Mouse (Mus musculus) gastrocnemius, adult 2 months (tissue): ENCODE results near the gene Hivep1. TPM values are rescaled to one million over a fixed set of nuclear protein-coding genes. Genes with fewer than 3 reads are reported as not detected.
A peak's percentile ranks its signal among the peaks of the same experiment; 100 is the strongest.

Experiments used
- DNase-seq: peaks from one replicate; pipeline ENCODE4 v3.0.0; 2022
- H3K27ac ChIP-seq: fragments of 200-600 bp; 2 replicates; pipeline ENCODE4 v1.8.1; 2022; ENCODE audit warnings: mild to moderate bottlenecking
- H3K4me3 ChIP-seq: fragments of 200-600 bp; 2 replicates; pipeline ENCODE4 v1.8.1; 2022; ENCODE audit warnings: mild to moderate bottlenecking, moderate library complexity
- CTCF ChIP-seq: fragments of 200-600 bp; IDR thresholded peaks from 2 replicates; pipeline ENCODE4 v1.8.1; 2022; ENCODE audit warnings: antibody characterized with exemption, mild to moderate bottlenecking, moderate library complexity
- intact Hi-C: fragments of 180-260 bp; cut with DNase I; formaldehyde crosslinking; loops from one replicate; pipeline ENCODE4 v1.15.1; 2025
- total RNA-seq, 2 experiments: library from RNA; stranded (reverse); gene quantifications; 2 replicates each; pipeline ENCODE4 v1.2.3; 2021

Gene Hivep1
- total RNA-seq, 2 experiments from 2014 or later, result 15.6 to 20.5 TPM

GRCm38 (mm10) chr13:42052696-42053541 lies 1.1 kb downstream of the Hivep1 start:
- no peak for TF ChIP-seq CTCF
- peak overlapping the region; percentile 97 for H3K4me3 ChIP-seq
- H3K27ac ChIP-seq, result peak overlapping the region; percentile 92
- DNase-seq, result peak; percentile 64
- intact Hi-C loops, result loop anchor here (5.0 kb wide), 3 partner anchors 49 to 406 kb away; no protein-coding TSS in a partner anchor

- peak overlapping the region; percentile 92 for H3K27ac ChIP-seq
- no peak for TF ChIP-seq CTCF
- H3K4me3 ChIP-seq, result peak overlapping the region; percentile 97
- intact Hi-C loops, result loop anchor here (5.0 kb wide), 3 partner anchors 49 to 406 kb away; no protein-coding TSS in a partner anchor
- no peak for DNase-seq
Observed at GRCm38 (mm10) chr13:42053656-42054055, 1.8 kb downstream of the Hivep1 start.

GRCm38 (mm10) chr13:42054138-42054537 lies 2.3 kb downstream of the Hivep1 start:
- no peak for DNase-seq
- Histone ChIP-seq H3K27ac (no peak overlapping the region), H3K4me3 (no peak overlapping the region)
- TF ChIP-seq CTCF, result no peak
- intact Hi-C loops, result loop anchor here (5.0 kb wide), 3 partner anchors 48 to 407 kb away; no protein-coding TSS in a partner anchor

DNA sequence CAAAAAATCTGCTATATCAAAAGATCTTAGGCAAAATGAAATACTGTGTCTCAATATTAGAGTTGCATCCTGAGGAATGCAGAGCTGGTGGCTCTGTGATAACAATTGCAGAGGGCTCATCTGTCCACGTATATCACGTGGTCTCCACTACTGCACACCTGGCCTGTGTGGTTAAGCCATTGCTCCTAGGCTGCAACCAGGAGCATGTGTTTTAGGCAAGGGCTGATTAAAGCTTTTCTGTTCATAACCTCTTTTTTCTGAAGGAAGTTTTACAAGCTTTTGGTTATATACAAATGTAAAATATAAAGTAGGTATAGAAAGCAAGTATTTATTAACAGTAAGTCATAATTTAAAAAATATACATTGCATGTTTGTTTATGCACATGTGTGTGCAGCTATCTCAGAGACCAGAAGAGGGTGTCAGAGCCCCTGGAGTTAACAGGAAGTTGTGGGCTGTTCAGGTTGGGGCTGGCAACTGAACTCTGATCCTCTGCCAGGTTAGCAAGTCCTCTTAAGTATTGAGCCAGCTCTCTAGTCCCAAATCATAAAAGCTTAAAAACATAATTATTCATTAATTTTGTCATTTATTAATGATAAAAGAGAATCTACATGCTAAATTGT lies 5.0 kb downstream of the Hivep1 start:
- no peak overlapping the region for H3K27ac ChIP-seq
- TF ChIP-seq CTCF, result no peak
- DNase-seq, result no peak
- intact Hi-C loops, result no loop called here
- no peak overlapping the region for H3K4me3 ChIP-seq

GRCm38 (mm10) chr13:42060846-42061630 lies 9.2 kb downstream of the Hivep1 start:
- TF ChIP-seq CTCF, result no peak
- Histone ChIP-seq H3K4me3 (no peak overlapping the region), H3K27ac (no peak overlapping the region)
- DNase-seq, result no peak
- intact Hi-C loops, result no loop called here

- DNase-seq, result no peak
- H3K27ac ChIP-seq, result no peak overlapping the region
- H3K4me3 ChIP-seq, result no peak overlapping the region
- intact Hi-C loops, result no loop called here
- no peak for TF ChIP-seq CTCF
Observed at GRCm38 (mm10) chr13:42064257-42064656, 12.4 kb downstream of the Hivep1 start.

GRCm38 (mm10) chr13:42070236-42070635 lies 18.4 kb downstream of the Hivep1 start:
- Histone ChIP-seq H3K4me3 (no peak overlapping the region), H3K27ac (no peak overlapping the region)
- DNase-seq, result no peak
- TF ChIP-seq CTCF, result no peak
- intact Hi-C loops, result no loop called here

- no peak overlapping the region for H3K27ac ChIP-seq
- TF ChIP-seq CTCF, result no peak
- no peak overlapping the region for H3K4me3 ChIP-seq
- no peak for DNase-seq
- intact Hi-C loops, result no loop called here
Observed at GRCm38 (mm10) chr13:42071011-42071410, 19.2 kb downstream of the Hivep1 start.

DNA sequence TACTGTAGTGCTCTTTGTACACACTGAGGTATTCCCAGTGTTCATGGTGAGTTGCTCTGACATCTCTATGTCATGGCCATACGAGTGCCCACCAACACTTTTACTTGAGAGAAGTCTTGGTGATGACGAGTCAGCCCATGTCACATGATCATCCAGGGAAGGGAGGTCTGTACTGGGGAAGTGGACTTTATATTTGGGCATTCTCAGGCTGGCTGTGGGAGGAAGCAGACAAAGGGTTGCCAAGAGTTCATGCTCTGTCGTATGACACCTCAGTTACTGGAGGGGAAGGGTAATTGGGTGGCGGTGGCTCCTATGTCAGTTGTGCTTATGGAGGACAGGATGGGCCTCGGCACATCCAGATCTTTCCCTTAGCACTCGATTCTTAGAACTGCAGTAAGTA lies 21.5 kb downstream of the Hivep1 start:
- Histone ChIP-seq H3K27ac (no peak overlapping the region), H3K4me3 (no peak overlapping the region)
- intact Hi-C loops, result no loop called here
- DNase-seq, result no peak
- TF ChIP-seq CTCF, result no peak

DNA sequence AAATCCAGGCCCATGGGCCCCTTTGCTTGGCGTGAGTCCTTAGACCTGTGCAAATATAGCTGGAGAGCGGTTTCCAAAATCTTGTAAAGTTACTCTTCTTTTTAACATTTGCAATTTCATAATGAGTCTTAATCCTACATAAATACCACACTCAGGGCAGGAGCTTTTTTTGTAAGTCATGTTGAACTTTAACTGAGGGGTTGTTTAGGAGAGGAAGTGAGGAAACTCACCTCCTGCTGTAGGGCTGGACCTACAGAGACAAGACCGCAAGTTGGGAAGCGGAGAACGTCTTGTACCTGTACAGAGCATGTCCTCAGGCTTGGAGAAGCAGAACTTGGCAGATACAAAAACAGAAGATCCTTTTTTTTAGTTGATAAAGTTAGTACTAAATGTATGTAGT lies 23.7 kb downstream of the Hivep1 start:
- no peak overlapping the region for H3K4me3 ChIP-seq
- no peak for TF ChIP-seq CTCF
- intact Hi-C loops, result no loop called here

GRCm38 (mm10) chr13:42076751-42077302 lies 25.0 kb downstream of the Hivep1 start:
- DNase-seq, result no peak
- TF ChIP-seq CTCF, result no peak
- H3K27ac ChIP-seq, result no peak overlapping the region
- intact Hi-C loops, result no loop called here
- no peak overlapping the region for H3K4me3 ChIP-seq

More for the DNA sequence above, 23.7 kb downstream of the Hivep1 start:
- DNase-seq, result no peak
- H3K27ac ChIP-seq, result no peak overlapping the region

DNA sequence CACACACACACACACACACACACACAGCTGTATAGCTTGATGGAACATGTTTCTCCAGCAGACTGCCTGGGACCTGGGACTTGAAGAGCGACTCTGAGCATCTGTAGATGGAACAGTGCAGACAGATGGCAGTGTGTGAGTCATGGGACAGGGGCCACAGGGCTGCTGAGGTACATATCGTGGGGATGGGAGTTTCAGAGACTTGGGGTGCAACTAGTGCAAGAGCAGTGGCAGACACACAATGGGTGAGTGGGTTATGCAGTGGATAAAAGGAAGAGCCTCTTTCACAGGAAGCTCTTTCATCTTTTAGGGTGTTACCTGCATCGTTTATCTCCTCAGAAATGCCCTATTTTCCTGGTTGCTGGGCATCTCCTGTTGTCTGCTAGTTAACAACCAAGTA lies 25.8 kb downstream of the Hivep1 start:
- Histone ChIP-seq H3K27ac (no peak overlapping the region), H3K4me3 (no peak overlapping the region)
- no peak for DNase-seq
- intact Hi-C loops, result no loop called here
- no peak for TF ChIP-seq CTCF
